In the genomic region with DNA sequence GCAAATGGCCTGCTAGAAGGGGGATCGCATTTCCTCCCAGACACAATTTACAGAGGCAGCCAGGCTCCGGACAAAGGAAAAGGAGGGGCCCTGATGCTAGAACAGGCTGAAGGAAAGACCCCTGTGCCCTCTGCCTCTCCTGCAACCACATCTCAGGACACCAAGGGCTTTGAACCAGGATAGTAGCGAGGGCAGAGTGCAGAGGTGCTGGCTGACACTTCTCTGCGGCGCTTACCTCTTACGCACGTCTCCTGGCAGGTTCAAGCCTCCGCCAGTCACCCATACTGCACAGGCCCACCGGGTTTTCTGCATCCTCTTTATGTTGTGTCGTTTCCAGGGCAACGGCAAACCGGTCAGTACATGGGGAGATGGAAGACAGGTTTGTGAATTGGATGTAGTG, we compare ENCODE assay signal across 11 mouse cellular contexts. TPM values are rescaled to one million over a fixed set of nuclear protein-coding genes. Genes with fewer than 3 reads are reported as not detected.
DNase-seq lines count a peak whose midpoint lies in the region; ATAC-seq and TF ChIP-seq lines count a peak whose summit lies in the region.
"Had no signal": no experiment of that assay in that cellular context is flagged by ENCODE, and none has a peak within 500 bp of the region (broad histone marks: within the 10 kb centered on the region; RNA-seq: fewer than 3 reads in every experiment).

No protein-coding gene starts in this region.

- H3K27me3 ChIP-seq in E14TG2a.4 (ENCODE audit: insufficient read depth, low read length) = peaks cover 14% of the 10 kb centered on the region
- H3K27me3 ChIP-seq in forebrain, postnatal 0 days (ENCODE audit: insufficient read depth, low read length) = no peaks in the 10 kb centered on the region
- no peaks in the 10 kb centered on the region for H3K27me3 ChIP-seq in thymus, adult 2 months (ENCODE audit: control insufficient read depth, insufficient read depth, low read length)

- H3K9me3 ChIP-seq in E14TG2a.4 (ENCODE audit: low read length) = no peaks in the 10 kb centered on the region
- H3K9me3 ChIP-seq in forebrain, postnatal 0 days (ENCODE audit: low read length) = no peaks in the 10 kb centered on the region

- H3K27ac ChIP-seq in forebrain, postnatal 0 days (ENCODE audit: low read depth, low read length) = peak overlapping the region; percentile 15; the same call in 1 of the 2 replicates
- no peak overlapping the region for H3K27ac ChIP-seq in thymus, adult 2 months (ENCODE audit: control insufficient read depth, insufficient read depth, low read length)
- H3K27ac ChIP-seq: liver, embryonic 14.5 days had no signal

- no peaks in the 10 kb centered on the region for H3K36me3 ChIP-seq in E14TG2a.4 (ENCODE audit: insufficient read depth, low read length)
- H3K36me3 ChIP-seq in forebrain, postnatal 0 days (ENCODE audit: insufficient read depth) = no peaks in the 10 kb centered on the region
- H3K36me3 ChIP-seq in thymus, adult 2 months (ENCODE audit: control insufficient read depth, insufficient read depth, low read length) = no peaks in the 10 kb centered on the region

- peak overlapping the region; percentile 23; the same call in 1 of the 2 replicates for H3K4me2 ChIP-seq in forebrain, postnatal 0 days (ENCODE audit: low read depth)

- no peak for TF ChIP-seq POLR2A in thymus, adult 2 months (IDR thresholded peaks at IDR 0.05; ENCODE audit: control insufficient read depth, extremely low read depth, insufficient read depth, low read length, poor library complexity)

- 27% methylated on average over 12 of the region's 12 CpGs for WGBS in forebrain, postnatal 0 days
- 47% methylated on average over 12 of the region's 12 CpGs for WGBS in thymus, adult 2 months

- peak; percentile 14 for DNase-seq in ES-CJ7 (ENCODE audit: low read depth, low spot score)
- no peak for DNase-seq in forebrain, postnatal 0 days
- peak; percentile 44 for DNase-seq in mesoderm, embryonic 11.5 days (ENCODE audit: low read depth, low spot score)
- no peak for DNase-seq in thymus, adult 2 months
- DNase-seq in layer of hippocampus, adult 11-12 months (ENCODE audit: low spot score) = no peak
- DNase-seq in right cerebral cortex, postnatal 36 days (ENCODE audit: low spot score in 2 of 2) = no peak
- DNase-seq: spleen, adult 18-20 months had no signal

- no peak for TF ChIP-seq CTCF in E14TG2a.4 (conservative IDR thresholded peaks at IDR 0.05; ENCODE audit: low read length)
- no peak for TF ChIP-seq CTCF in forebrain, postnatal 0 days (IDR thresholded peaks at IDR 0.05; ENCODE audit: low read depth)
- no peak for TF ChIP-seq CTCF in thymus, adult 2 months (IDR thresholded peaks at IDR 0.05; ENCODE audit: borderline replicate concordance, control insufficient read depth, extremely low read depth, insufficient read depth, low read length, poor library complexity)

- H3K4me3 ChIP-seq in E14TG2a.4 (replicated peaks; ENCODE audit: low read length) = peak overlapping the region; percentile 41
- H3K4me3 ChIP-seq in forebrain, postnatal 0 days (ENCODE audit: low read depth, low read length) = no peak overlapping the region
- no peak overlapping the region for H3K4me3 ChIP-seq in thymus, adult 2 months (ENCODE audit: control insufficient read depth, insufficient read depth, low read length)
- H3K4me3 ChIP-seq: myocyte had no signal

- H3K9ac ChIP-seq in forebrain, postnatal 0 days = no peak overlapping the region
- H3K9ac ChIP-seq: liver, embryonic 14.5 days had no signal

- ATAC-seq in forebrain, postnatal 0 days = peak; percentile 85

- peaks cover 22% of the 10 kb centered on the region for H3K4me1 ChIP-seq in E14TG2a.4 (replicated peaks; ENCODE audit: low read depth, low read length)
- 0 out of 2 replicates have a peak, but pooled peaks cover 3% of the 10 kb centered on the region for H3K4me1 ChIP-seq in forebrain, postnatal 0 days (ENCODE audit: insufficient read depth)
- H3K4me1 ChIP-seq in thymus, adult 2 months (replicated peaks; ENCODE audit: control insufficient read depth, insufficient read depth, low read length) = no peaks in the 10 kb centered on the region

RNA-seq across cellular contexts. Expression of a gene that starts 12.0 kb away (rescaled TPM):
- total RNA-seq in forebrain, postnatal 0 days (2014; rRNA removed) = 49.2 and 49.6 TPM in 2 replicates
- polyA plus RNA-seq in forebrain, postnatal 0 days (2015; fragmentation: Nextera tagmentation; extraction: Ambion mirVana) = 14.4 and 19.9 TPM in 2 replicates
- polyA plus RNA-seq in thymus, adult 2 months (2012; rRNA removed) = 0.15 and 0.26 TPM in 2 replicates
- total RNA-seq: common myeloid progenitor, adult 5-6 weeks had no signal
- polyA plus RNA-seq: myocyte had no signal

Comparison
In these comparisons a context has a peak if more than half of its experiments do, and no peak if none do; other contexts are left out.
1. DNase-seq: peak in ES-CJ7 (single experiment) and mesoderm, embryonic 11.5 days (single experiment); none in forebrain, postnatal 0 days (single experiment), thymus, adult 2 months (single experiment), layer of hippocampus, adult 11-12 months (single experiment) and right cerebral cortex, postnatal 36 days (0 of 2).
2. RNA of a gene that starts 12.0 kb away (polyA plus RNA-seq): 14.4 to 19.9 TPM in forebrain, postnatal 0 days; 0.15 to 0.26 TPM in thymus, adult 2 months; every median in the first group is over 10 times any median in the second.